Mouse (Mus musculus): ENCODE data around the gene Jaml.
A peak's percentile ranks its signal among the peaks of the same experiment; 100 is the strongest.

Gene Jaml

GRCm38 (mm10) chr9:45121769-45122168 is 42.8 kb downstream of the Jaml start:
- peak; percentile 84 for DNase-seq (ENCODE audit: low spot score)

DNA sequence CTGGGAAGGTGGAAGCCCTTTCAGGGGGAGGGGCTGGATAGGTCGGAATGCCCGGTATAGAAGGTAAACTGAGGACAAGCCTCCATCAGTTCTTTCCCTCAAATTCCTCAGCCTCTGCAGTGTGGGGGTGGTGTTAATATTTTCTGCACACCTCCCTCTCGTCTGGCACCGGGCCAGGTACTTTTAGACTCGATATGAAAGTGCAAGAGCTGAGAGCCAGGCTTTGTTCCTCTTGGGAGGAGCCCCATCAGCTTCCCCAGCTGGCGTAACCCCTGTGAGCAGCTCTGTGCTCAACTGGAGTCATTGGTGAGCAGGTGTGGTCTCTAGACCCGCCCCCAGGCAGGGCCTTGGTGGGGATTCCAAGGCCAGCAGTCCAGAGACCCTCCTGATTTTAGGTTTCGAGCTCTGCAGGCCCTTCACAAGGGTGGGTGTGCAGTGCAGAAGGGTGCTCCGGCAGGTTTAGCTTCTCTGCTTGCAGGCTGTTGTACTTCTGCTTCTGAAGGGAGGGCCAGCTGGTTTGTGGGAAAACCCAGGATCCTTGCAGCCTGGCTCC is 43.3 kb downstream of the Jaml start:
- DNase-seq (ENCODE audit: low spot score) = peak; percentile 84

DNA sequence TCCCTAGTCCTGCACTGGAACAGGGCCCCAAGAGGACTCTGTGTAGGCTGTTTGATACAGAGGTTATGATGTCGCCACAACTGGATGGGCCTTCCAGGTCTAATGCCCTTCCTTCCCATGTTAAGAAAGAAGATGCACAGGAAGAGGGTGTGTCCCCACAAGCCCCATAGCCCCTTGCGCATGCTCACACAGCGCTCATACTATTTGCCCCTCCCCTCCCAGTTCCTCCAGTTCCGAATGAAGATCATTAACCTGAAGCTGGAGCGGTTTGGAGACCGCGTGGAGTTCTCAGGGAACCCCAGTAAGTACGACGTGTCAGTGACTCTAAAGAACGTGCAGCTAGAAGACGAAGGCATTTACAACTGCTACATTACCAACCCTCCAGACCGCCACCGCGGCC is 46.2 kb downstream of the Jaml start:
- DNase-seq (ENCODE audit: low spot score) = no peak

- no peak for DNase-seq (ENCODE audit: low spot score)
Measured at GRCm38 (mm10) chr9:45126941-45127340, 48.0 kb downstream of the Jaml start.

- DNase-seq (ENCODE audit: low spot score) = no peak
Measured at GRCm38 (mm10) chr9:45130119-45130518, 51.1 kb downstream of the Jaml start.

DNA sequence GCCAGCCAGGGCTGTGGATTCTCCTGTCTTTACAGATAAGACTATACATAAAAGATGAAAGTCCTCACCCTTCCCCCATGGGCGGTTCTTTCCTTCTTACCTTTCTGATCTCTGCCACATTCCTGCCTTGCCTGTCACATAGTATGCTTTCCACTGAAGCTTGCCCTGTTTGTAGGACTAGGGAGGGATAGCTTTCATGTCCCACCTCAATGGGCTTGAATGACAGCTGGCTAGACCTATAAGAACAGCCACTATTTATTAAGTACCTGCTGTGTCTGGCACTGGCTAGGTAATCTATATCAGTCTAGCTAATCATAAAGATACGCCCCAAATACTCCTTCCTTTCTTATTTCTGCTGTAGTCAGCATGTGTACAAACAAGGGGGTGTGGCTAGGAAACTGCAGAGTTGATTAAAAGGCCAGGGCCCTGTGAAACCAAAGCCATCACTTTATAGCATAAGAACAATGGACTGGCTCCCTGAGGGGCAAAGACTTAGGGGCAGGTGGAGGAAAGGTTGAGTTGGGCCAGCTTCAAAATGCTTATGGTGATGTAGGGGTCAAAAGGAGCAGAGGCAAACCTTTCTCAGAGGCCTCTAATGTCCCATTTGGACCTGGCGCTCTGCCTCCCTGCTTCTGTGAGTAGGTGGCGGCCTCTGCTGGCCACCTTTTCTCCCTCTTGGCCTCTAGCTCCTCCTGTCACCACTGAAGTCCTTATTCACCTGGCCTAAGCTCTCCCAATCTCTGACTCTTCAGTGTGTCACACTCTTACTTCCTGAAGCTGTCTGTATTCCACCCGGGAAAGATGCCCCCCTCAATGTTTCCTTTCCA is 54.7 kb downstream of the Jaml start:
- peak; percentile 28 for DNase-seq (ENCODE audit: low spot score)

- DNase-seq (ENCODE audit: low spot score) = no peak
Measured at GRCm38 (mm10) chr9:45136442-45137169, 57.6 kb downstream of the Jaml start.

GRCm38 (mm10) chr9:45138191-45139032 is 59.4 kb downstream of the Jaml start, which contains the start of gene Scn4b:
Gene Scn4b (plus strand): TSS chr9:45138395.
- no peak for DNase-seq (ENCODE audit: low spot score)

GRCm38 (mm10) chr9:45139082-45139481 is 60.1 kb downstream of the Jaml start:
- no peak for DNase-seq (ENCODE audit: low spot score)

GRCm38 (mm10) chr9:45140945-45141344 is 62.0 kb downstream of the Jaml start:
- no peak for DNase-seq (ENCODE audit: low spot score)

DNA sequence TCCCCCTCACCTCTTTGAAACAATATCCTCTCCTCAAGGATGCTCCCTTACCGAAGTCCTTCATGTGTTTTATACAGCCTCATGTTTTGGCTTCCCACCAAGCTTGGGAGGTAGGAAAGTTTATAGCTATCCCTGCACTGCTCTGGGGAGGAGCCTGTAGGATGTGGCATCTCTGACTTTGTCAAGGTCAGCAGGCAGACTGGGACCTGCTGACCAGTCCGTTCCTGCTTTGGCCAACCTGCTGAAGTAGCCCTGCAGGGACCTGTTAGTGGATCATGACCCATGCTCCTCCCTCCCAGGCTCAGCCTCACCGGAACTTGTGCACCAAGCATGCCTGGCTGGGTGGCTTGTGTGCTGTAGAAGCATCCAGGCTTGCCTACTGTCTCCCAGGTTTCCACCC is 63.7 kb downstream of the Jaml start:
- DNase-seq (ENCODE audit: low spot score) = no peak

DNA sequence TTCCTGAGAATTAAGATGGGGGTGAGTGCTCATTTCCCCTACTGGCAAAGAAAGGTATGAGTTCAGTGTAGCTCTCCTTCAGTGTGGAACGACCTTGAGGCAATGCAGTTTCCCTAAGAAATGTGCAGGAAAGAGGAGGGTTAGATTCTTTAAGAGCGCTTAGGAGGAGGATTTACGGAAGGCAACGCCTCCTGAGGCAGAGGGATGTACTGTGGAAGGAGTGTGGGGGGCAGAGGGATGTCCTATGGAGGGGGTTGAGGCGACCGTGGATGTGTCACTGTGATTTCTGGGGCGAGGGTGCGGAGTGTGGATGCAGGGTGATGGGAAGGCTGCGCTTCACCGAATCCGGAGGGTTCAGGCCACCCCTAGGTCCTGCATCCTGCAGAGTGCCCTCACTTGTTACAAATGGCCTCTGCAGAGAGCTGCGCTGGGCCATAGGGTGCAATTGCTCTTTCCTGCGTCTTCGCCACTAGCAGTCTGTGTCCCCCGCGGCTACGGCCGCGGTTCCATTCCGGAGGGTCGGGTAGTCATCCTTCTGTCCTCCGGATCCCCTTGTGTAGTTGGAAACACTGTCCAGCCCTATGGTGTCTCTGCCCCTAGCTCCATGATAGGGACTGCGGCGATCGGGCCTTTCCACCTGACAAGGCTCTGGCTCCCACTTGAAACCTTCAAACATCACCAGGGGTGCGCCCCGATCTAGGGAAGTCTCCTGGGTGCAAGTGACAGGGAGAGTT is 66.7 kb downstream of the Jaml start:
- DNase-seq (ENCODE audit: low spot score) = peak; percentile 28

GRCm38 (mm10) chr9:45146267-45146597 is 67.2 kb downstream of the Jaml start:
- DNase-seq (ENCODE audit: low spot score) = peak; percentile 80

DNA sequence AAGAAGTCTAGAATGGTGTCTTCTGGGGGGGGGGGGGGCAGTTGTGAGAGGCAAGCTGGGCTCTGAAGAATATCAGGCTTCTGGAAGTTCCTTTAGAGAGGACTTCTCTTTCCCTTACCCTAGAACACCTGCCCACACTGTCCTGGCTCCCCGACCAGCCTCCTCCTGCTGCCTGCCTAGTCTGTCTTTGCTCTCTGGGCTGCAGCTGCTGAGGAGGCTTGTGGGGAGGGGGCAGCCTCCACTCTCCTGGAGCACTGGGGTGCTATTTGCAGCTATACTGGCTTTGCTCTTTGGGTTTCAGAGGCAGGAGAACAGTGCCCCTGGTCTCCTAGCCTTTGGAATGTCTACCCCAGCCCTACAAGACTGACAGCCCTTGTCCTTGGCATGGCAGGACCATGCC is 72.0 kb downstream of the Jaml start:
- DNase-seq (ENCODE audit: low spot score) = no peak

GRCm38 (mm10) chr9:45153361-45153760 is 74.4 kb downstream of the Jaml start:
- no peak for DNase-seq (ENCODE audit: low spot score)

Measured in layer of hippocampus, adult 11-12 months (tissue).